Mouse (Mus musculus) bone marrow macrophage, adult 2 months (primary cell): Measurements from ENCODE around the gene Khsrp. TPM values are rescaled to one million over a fixed set of nuclear protein-coding genes. Genes with fewer than 3 reads are reported as not detected.

Experiments
- H3K27ac ChIP-seq: 2 replicates; pipeline ENCODE4 v1.5.1; 2012; ENCODE audit warnings: low read depth, low read length; ENCODE audit not compliant: insufficient read depth
- H3K4me1 ChIP-seq: 2 replicates; pipeline ENCODE4 v1.6.1; 2012; ENCODE audit warnings: low read length; ENCODE audit not compliant: control insufficient read depth, insufficient read depth
- H3K4me3 ChIP-seq: 2 replicates; pipeline ENCODE4 v1.5.1; 2012; ENCODE audit warnings: mild to moderate bottlenecking, low read length, moderate library complexity; ENCODE audit not compliant: insufficient read depth
- CTCF ChIP-seq: IDR thresholded peaks from 2 replicates; pipeline ENCODE4 v1.5.1; 2012; ENCODE audit warnings: low read depth, mild to moderate bottlenecking, low read length, moderate library complexity
- POLR2A ChIP-seq: IDR thresholded peaks from 2 replicates; pipeline ENCODE4 v1.6.1; 2012; ENCODE audit warnings: mild to moderate bottlenecking, low read depth, low read length, borderline replicate concordance
- polyA plus RNA-seq: library from polyadenylated mRNA; stranded (reverse); fragments of >200 nt; gene quantifications from 2 replicates; pipeline ENCODE4 v1.2.4, GENCODE M21; 2012; ENCODE audit not compliant: missing spikeins, insufficient read depth, insufficient read length

Khsrp gene
- polyA plus RNA-seq = 75.7 and 76.5 TPM in 2 replicates

DNA sequence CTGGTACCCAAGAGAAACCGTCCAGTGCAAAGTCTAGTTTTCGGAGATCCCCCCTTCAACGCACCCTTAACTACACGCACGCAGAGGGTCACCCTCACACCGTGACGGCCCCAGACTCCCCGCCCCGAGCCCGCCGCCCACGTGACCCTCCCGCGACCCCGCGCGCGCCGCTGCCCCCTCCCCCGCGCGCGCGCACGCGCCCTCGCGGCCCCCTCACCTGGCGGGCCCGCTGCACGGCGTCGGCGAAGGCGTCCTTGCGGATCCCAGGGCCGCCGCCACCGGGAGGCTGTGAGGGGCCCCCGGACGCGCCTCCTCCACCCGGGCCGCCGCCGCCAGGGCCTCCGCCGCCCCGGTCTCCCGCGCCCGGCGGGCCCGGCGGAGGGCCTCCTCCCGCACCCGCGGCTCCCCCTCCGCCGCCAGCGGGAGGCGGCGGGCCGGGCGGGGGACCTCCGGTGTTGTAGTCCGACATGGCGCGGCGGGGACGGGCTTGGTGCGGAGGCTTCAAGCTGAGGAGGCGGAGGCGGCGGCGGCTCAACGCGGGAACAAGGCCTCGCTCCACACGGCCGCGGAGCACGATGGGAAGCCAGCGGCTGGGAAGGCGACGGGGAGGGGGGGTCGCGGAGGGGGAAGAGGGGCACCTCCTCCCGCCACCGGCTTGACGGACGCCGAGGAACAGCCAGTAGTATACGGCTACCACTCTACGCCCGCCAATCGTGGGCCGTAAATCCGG, at the start of gene Khsrp:
TSS of gene Khsrp (minus strand) at position 592 of the 730 bp plus-strand sequence.
- TF ChIP-seq POLR2A = no peak
- TF ChIP-seq CTCF = no peak

DNA sequence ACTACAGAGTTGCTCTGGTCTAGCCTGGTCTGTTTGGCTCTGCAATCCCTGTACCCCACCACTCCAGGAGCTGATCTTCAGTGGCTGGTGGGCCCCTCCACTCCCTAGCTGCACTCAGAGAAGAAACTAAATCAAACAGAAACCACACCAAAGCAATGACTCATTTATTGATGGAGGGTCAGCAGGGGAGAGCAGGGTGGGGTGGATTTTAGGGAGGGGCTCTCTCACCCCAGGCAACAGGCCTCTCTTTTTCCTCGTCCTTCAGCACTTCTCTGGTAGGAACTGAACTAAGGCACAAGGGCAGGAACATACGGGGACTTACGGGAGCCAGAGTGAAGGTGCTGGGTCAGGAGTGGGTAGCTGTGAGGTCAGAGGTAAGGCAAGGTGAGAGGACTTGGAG, 48.6 kb upstream of the Khsrp start:
- peaks cover 24% of the 10 kb centered on the region for H3K4me1 ChIP-seq
- no peak overlapping the region for H3K27ac ChIP-seq
- TF ChIP-seq CTCF = no peak
- TF ChIP-seq POLR2A = no peak
- no peak overlapping the region for H3K4me3 ChIP-seq

More for the DNA sequence above, at the start of gene Khsrp:
- H3K27ac ChIP-seq = peak within 1 kb of the TSS; percentile 81
- H3K4me3 ChIP-seq = peak within 1 kb of the TSS; percentile 86
- peaks cover 14% of the 10 kb centered on the region for H3K4me1 ChIP-seq

DNA sequence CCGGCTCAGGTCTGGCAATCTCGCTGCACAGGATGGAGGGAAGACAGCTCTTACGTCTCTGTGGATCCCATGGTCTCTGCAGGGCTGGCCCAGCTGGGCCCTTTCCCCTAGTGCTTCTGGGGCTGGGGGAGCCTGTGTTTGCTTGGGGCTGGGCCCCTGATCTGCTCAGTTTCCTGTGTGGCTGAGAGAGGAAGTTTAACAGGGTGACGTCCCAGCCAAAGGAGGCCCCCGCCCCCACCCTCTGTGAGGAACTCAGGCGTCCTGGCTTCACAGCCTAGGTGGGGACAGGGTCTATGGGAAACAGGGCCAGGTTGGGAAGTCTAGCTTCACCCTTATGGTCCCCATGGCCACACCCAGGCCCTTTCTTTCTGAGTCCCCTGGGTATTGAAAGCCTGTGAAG, 47.0 kb upstream of the Khsrp start, which contains the start of gene Dennd1c:
TSS of gene Dennd1c (minus strand) at position 179 of the 400 bp plus-strand sequence.
- Histone ChIP-seq H3K4me3 (peak within 1 kb of the TSS; percentile 55), H3K4me1 (peaks cover 24% of the 10 kb centered on the region), H3K27ac (peak within 1 kb of the TSS; percentile 63)
- TF ChIP-seq POLR2A = no peak
- no peak for TF ChIP-seq CTCF

- TF ChIP-seq POLR2A (no peak), CTCF (no peak)
- no peak overlapping the region for H3K27ac ChIP-seq
- H3K4me3 ChIP-seq = no peak overlapping the region
- peaks cover 24% of the 10 kb centered on the region for H3K4me1 ChIP-seq
Observed at GRCm38 (mm10) chr17:57076916-57077315, 45.6 kb upstream of the Khsrp start.

GRCm38 (mm10) chr17:57070699-57071098, 39.4 kb upstream of the Khsrp start:
- no peak overlapping the region for H3K27ac ChIP-seq
- H3K4me3 ChIP-seq = no peak overlapping the region
- no peaks in the 10 kb centered on the region for H3K4me1 ChIP-seq
- TF ChIP-seq POLR2A = no peak
- TF ChIP-seq CTCF = no peak

DNA sequence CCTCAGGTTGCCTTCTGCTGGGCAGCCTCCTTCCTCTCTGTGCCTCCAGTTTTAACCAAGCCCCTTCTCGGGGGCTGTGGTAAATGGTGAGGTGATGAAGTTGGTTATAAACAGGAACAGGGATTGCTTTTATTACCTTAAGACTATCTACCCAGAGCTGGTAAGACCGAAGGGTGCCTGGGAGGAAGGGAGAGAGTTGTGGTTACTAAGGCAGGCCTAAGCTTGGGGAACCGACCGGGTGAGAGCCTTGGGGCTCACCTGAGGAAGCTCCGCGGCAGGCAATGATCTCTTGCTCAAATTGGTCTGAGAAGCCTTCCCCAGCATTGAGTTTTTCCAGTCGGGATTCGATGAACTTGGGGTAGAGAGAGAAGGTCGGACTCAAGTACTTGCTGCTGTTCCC, 39.0 kb upstream of the Khsrp start:
- H3K4me3 ChIP-seq = no peak overlapping the region
- TF ChIP-seq CTCF (no peak), POLR2A (no peak)
- no peak overlapping the region for H3K27ac ChIP-seq
- no peaks in the 10 kb centered on the region for H3K4me1 ChIP-seq

DNA sequence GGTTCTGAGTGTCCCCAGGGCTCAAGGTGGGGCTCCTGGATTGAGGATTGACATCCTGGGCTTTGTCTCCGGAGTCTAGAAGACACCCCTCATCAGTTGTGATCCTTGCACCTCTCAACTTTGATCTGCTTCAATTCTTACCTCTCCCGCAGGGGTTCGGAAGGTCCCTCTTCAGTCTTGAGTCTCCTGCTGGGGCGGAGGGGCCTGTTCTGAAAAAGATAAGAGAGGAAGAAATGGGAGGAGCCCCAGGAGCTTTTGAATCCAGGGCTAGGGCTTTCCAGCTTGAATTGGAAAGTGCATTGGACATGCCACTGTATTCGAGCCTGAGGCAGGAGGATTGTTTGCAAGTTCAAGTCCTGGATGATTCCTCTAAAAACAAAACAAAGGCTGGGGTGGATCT, 35.6 kb upstream of the Khsrp start:
- no peak overlapping the region for H3K4me3 ChIP-seq
- no peaks in the 10 kb centered on the region for H3K4me1 ChIP-seq
- H3K27ac ChIP-seq = no peak overlapping the region
- no peak for TF ChIP-seq CTCF
- no peak for TF ChIP-seq POLR2A

GRCm38 (mm10) chr17:57063031-57063430, 31.7 kb upstream of the Khsrp start:
- Histone ChIP-seq H3K4me1 (peaks cover 7% of the 10 kb centered on the region), H3K27ac (no peak overlapping the region), H3K4me3 (no peak overlapping the region)
- no peak for TF ChIP-seq POLR2A

DNA sequence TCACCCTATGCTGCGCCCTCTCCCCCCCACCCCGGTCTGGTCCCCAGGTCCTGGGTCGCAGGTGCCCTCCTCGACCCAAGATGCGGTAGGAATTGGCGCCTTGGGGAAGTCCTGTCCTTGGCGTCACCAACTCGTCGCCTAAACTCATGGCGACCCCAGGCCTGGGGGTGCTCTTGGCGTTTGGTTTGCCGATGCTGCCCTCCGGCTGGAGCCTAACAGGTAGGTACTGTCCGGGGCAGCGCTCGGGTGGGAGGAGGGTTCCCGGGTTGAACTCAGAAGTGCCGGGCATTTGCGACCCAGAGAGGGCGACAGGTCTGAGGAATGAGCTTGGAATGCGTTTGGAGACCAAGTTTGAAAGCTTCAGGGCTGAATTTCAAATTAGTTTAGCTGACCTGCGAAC, 31.2 kb upstream of the Khsrp start:
- H3K4me3 ChIP-seq = peak overlapping the region; percentile 25; the same call in 1 of the 2 replicates
- peaks cover 7% of the 10 kb centered on the region for H3K4me1 ChIP-seq
- H3K27ac ChIP-seq = no peak overlapping the region
- no peak for TF ChIP-seq POLR2A
- no peak for TF ChIP-seq CTCF

DNA sequence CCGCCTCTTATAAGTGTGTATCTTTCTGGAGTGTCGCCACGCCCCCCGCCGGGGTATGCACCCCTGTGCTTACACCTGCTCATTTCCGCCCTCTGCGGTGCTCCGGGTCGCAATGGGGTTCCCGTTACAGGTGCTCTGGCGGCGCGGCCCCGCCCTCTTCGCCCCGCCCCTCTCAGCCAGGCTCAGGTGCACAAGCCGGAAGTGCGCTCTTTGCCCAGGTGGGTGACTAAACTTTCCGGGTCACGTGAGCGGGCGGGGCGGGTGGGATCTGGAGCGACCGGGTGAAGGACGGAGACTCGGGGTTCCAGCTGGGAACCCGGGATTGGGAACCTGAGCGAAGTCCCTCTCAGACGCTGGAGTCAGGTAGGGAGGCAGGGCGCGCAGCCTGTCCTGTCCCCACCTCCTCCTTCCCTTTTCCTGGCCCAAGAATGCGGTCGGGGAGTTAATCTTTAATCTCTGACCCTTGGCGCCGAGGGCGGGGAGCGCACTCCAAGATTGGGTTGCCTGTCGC, 30.7 kb upstream of the Khsrp start:
- Histone ChIP-seq H3K4me1 (peaks cover 7% of the 10 kb centered on the region), H3K27ac (no peak overlapping the region), H3K4me3 (peak overlapping the region; percentile 25)
- TF ChIP-seq CTCF = no peak
- TF ChIP-seq POLR2A = no peak
